17 mouse cellular contexts compared by ENCODE assay signal in the genomic region with DNA sequence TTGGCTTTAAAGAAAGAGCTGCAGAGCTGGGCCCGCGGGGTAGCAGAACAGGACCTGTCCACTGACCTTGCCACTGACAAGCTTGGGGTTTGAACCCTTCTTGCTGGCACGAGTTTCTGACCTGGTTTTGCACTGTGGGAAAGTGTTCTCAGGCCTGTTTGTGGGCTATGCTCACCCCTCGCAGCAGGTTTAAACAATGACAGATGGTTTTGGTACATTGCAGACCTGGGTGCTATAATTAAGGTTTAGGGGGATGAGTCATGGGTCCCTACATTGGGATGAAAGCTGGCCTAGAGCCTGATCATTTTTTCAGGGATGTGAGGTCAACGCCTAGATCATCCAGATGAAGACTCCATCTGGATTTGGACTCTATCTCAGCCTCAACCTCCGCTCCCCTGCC. TPM values are rescaled to one million over a fixed set of nuclear protein-coding genes. Genes with fewer than 3 reads are reported as not detected.
"Had no signal": no experiment of that assay in that cellular context is flagged by ENCODE, and none has a peak within 500 bp of the region (broad histone marks: within the 10 kb centered on the region; RNA-seq: fewer than 3 reads in every experiment).

No protein-coding gene starts in this region.

- H3K4me2 ChIP-seq: lung, embryonic 15.5 days; midbrain, embryonic 11.5 days; midbrain, embryonic 13.5 days; midbrain, embryonic 15.5 days; neural tube, embryonic 12.5 days; stomach, embryonic 15.5 days had no signal

- H3K9ac ChIP-seq: lung, embryonic 15.5 days; midbrain, embryonic 13.5 days; midbrain, embryonic 15.5 days; neural tube, embryonic 12.5 days; stomach, embryonic 15.5 days had no signal

- H3K4me3 ChIP-seq: lung, embryonic 15.5 days; megakaryocyte, embryonic 14.5 days; midbrain, embryonic 13.5 days; midbrain, embryonic 15.5 days; neural tube, embryonic 12.5 days; stomach, embryonic 15.5 days had no signal

- H3K36me3 ChIP-seq: lung, embryonic 15.5 days; midbrain, embryonic 13.5 days; midbrain, embryonic 15.5 days; neural tube, embryonic 12.5 days; stomach, embryonic 15.5 days had no signal

- H3K9me3 ChIP-seq: lung, embryonic 15.5 days; midbrain, embryonic 15.5 days; neural tube, embryonic 12.5 days; stomach, embryonic 15.5 days had no signal

- H3K27ac ChIP-seq: lung, embryonic 15.5 days; macrophage; midbrain, embryonic 13.5 days; midbrain, embryonic 15.5 days; neural tube, embryonic 12.5 days; stomach, embryonic 15.5 days; stomach, postnatal 0 days had no signal

- H3K4me1 ChIP-seq: megakaryocyte, embryonic 14.5 days; neural tube, embryonic 12.5 days had no signal

- ATAC-seq: lung, postnatal 0 days; midbrain, embryonic 13.5 days; midbrain, embryonic 15.5 days had no signal

- DNase-seq: lung, postnatal 14 days; lung, postnatal 36 days; right cerebral cortex, postnatal 14 days; thymus, adult 2 months; thymus, postnatal 25 days; thymus, postnatal 4 days had no signal

- H3K27me3 ChIP-seq: lung, embryonic 15.5 days; midbrain, embryonic 15.5 days; neural tube, embryonic 12.5 days; stomach, embryonic 15.5 days had no signal

RNA-seq across cellular contexts. Expression of gene Tgfa, which starts 11.0 kb away (rescaled TPM):
- total RNA-seq: monocyte, adult 5-6 weeks had no signal
- polyA plus RNA-seq: macrophage had no signal
